Mouse (Mus musculus) CD4-positive helper T cell, adult 2 months (primary cell): ENCODE data around the gene Ssbp4.

Experiments
- DNase-seq: peaks from one replicate; pipeline ENCODE4 v3.0.0-alpha.2; 2012; ENCODE audit warnings: low read depth, missing footprints, low spot score

Gene Ssbp4

GRCm38 (mm10) chr8:70552836-70553235 is 55.8 kb downstream of the Ssbp4 start:
- no peak for DNase-seq

- no peak for DNase-seq
Measured at GRCm38 (mm10) chr8:70551558-70552161, 57.0 kb downstream of the Ssbp4 start.

GRCm38 (mm10) chr8:70549412-70550184 is 59.1 kb downstream of the Ssbp4 start:
- peak; percentile 84 for DNase-seq

GRCm38 (mm10) chr8:70547762-70548161 is 60.9 kb downstream of the Ssbp4 start:
- DNase-seq: no peak
